Mouse (Mus musculus) embryo, embryonic 11.5 days (tissue): ENCODE measurements at regions not wholly inside any gene's neighbourhood (a gene's known extent, or its start where the extent isn't known, plus 50 kb on each side); places are given as distances from the start of the nearest gene placed in this dataset.

Experiments
- DNase-seq: peaks from one replicate; pipeline ENCODE4 v3.0.0-alpha.2; 2012; ENCODE audit warnings: low read depth, low spot score

DNA sequence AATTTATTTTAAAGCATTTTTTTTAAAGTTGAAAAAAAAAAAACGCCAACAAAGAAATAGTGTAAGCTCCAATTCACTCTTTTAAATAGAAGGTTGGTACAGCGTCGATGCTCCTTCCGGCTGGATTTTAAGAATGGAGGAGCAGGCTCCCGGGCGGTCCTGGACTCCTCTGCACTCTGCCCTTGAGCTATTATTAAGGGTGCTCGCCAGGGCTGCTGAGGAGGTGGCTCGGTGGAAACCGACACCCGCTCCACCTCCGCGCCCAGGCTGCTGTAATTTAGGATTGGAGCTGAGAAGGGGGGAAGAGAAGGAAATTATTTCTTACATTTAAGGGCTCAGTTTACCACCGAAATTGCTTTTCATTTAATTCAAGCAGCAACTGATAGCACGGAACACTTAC lies 298.8 kb downstream of the Satb1 start:
- no peak for DNase-seq

DNA sequence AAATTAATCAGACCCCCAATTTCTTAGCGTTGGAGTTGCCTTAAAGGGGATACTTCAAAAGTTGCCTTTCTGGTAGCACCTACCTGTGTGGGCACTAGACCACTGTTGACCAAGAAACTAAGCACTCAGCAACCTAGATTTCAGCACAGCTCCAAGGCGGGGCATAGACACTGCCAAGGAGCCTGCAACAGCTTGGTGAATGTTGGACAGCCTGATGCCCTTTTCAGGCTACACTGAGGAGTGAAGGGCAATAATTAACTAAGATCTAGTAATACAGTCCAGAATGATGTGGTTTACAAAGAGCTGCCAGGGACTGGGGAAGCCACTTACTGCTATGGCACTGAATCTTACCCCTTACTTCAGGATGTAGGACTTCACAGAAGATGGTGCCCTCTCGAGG lies 304.9 kb downstream of the Satb1 start:
- DNase-seq, result no peak

DNA sequence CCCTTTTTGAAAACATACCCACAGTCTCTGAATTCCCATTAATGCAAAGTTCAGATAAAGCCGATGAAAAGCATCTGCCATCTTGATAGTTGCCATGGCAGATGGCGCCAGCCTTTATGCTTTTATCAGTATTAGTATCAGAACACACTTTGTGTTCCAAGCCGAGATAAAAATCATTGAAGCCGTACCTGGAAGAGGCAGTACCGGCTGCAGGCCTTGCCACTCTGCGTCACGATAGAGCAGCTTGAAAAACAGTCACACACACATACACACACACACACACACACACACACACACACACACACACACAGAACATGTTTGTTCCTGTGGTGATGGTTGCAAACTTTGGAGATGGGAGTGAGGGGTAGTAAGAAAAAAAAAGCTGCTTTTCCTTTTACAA lies 306.2 kb downstream of the Satb1 start:
- no peak for DNase-seq

DNA sequence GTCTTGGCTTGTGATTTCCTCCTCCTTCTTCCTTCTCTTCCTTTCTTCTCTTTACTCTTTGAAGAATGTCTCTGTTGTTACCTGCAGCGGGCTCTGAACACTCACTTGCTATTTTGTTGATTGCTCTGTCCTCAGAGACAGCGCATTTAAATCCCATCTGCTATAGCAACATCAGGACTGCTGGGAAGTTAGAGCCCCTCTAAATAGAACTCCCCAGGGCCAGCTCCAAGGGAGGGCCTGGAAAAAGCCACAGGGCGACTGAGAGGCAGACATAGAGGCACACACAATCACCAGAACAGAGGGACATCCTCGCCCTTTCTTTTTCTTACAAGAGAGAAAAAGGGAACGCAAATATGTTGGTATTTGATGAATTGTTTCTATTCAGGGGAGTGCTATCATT lies 306.6 kb downstream of the Satb1 start:
- no peak for DNase-seq

DNA sequence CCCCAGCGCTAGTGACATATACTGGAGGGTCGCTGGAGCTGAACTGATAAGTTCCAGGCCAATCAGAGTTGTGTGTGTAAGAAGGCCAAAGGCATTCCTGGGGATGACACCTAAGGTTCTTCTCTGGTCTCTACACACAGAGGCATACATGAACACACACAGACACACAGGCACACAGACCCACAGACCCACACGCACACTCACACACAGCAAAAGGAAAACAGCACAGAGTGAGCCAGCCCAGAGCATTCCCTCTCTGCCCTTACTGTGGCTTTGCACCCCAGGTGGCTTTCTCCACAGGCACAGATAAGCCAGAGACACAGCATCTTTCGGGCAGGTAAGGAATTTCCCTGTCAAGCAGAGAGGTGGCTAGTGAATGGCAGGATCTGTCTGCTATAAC lies 307.1 kb downstream of the Satb1 start:
- DNase-seq, result no peak

DNA sequence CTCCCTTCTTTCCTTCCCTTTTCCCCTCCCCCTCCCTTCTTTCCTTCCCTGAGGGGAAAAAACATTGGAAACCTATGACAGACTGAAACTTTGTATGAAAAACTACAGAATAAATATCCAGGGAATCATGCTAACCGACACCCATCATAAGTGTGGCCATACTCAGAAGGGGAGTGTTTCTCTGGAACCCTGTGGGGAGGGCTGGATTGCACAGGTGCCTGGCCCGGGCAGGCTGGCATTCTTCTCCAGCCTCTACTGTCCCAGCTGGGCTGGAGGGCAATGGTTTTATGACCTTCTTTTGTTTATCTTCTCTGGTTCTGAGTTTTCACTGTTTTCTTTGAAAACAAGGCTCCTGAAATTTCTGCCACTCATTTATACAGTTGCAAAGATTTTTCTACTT lies 307.9 kb downstream of the Satb1 start:
- no peak for DNase-seq

DNA sequence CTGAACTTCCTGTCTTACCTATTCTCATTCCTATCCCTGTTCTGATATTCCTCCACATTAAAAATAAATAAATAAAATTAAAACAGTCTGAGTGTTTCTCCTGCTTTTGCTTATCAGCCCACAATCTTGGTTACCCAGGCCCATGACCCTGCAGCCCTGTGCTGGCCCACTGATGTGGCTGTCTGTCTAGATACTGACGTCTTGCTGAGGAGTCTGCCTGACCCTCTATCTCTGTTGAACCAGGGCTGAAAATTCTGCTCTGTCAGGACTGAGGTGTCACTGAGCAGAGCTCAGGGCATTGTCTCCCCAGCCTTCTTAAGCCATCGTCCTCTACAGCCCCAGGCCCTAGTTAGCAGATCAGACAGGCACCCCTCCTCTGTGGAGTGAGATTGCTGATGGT lies 321.2 kb downstream of the Satb1 start:
- DNase-seq, result no peak

DNA sequence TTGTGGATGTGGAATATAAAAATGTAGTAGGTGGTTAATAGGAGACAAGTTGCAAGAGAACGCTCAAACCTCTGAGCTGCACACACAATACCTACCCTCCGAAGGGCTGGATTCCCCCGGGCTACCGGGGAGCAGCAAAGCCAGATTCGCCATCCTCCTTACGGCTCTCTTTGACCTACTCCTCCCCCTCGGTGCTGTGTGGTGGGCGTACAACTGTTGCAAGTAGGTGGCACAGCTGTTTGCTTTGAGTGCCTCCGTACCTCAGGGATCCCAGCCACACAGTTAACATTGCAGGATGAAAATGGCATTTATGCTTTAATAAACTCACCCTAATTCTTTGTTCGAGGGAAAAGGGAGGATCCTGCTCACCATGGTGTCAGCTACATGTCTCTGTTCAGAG lies 321.6 kb upstream of the Tbc1d5 start:
- no peak for DNase-seq

DNA sequence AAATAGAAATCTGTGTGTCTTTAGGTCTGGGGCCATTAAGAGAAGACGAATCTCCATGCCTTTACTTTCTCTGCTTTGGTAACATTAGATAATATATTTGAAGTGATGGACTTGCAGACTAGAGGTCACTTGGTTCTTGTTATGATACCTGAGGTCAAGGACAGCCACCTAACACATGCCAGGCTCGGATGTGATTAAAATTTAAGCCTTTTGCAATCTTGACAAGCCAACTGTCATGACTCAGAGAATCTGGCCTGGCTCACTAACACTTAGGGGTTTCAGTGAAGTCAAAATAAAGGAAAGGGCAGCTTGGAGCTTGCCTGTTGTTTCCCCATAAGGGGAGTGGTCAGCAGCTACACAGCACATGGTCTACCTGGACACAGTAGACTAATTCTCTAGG lies 320.4 kb upstream of the Tbc1d5 start:
- DNase-seq, result no peak

DNA sequence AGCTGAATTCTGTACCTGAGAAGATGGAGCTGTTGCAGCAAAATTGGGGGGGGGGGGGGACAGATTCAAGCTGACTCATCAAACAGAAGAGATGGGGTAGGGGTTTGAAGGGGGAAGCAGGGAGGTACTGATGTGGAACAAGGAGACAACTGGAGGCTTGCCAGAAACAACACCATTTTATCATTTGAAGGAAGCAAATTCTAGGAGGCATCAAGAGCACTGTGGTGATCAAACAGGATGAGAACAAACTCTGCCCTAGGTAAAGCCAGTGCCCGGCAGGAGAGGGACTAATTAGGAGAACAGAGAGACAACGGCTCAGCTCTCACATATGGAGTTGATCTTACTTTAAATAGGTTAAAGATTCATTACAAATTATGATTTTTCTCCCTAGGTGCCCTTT lies 315.9 kb upstream of the Tbc1d5 start:
- no peak for DNase-seq

DNA sequence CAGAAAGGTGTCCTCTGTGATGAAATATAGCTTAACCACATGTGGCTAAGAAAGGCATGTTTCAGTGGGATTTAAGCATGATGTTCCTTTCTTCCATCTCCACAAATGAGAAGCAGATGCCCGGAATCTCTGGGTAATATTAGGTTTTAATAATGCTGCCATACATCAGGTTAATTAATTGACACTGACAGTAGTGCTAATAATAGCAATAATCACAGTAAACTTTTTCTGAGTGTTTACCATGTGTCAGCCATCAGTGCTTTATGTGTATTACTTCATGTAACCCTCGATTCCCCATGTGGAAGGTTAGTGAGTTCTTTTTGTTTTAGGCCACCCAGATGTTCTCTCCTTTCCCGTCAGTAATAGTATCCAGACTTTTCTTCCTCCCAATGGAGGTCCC lies 310.2 kb upstream of the Tbc1d5 start:
- no peak for DNase-seq

DNA sequence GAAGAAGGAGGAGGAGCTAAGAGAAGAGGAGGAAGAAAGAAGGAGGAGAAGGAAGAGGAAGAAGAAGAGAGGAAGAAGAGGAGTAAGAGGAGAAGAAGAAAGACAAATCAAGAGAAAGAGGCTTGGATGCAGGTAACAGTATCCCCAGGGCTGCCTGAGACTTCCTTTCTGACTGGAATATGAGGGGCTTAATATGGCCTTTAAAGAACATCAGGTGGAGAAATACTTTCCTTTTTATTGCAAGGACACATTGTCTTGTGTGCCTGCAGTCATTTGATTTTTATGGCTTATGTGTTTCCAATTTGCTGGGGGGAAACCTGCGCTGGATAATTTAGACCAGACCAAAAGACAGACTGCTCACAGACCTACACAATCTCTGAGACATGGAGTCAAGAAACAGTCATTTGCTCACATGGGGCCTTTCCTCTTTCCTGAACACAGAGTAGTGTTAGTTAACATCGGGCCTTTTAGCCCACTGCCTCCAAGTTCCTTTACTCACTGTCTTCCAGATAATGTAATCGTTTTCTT lies 308.8 kb upstream of the Tbc1d5 start:
- DNase-seq, result no peak

DNA sequence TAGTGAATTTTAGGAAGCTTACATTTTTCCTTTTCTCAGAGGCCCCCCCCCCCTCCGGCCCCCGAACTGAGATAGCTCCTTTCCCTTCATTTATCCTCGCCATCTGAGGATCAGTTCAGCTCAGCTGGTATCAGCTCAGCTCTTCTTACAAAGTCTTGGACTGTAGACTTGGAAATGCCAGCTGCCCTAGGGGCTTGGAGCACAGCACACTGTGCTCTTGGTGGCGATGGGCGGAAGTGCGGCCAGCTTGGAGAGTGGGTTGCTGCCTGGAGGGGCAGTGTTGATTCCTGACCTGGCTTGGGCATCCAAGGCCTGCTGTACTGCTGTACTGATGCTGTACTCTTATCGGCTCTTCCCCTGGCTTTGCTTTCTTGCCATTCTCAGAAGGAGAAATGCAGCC lies 298.7 kb upstream of the Tbc1d5 start:
- no peak for DNase-seq

DNA sequence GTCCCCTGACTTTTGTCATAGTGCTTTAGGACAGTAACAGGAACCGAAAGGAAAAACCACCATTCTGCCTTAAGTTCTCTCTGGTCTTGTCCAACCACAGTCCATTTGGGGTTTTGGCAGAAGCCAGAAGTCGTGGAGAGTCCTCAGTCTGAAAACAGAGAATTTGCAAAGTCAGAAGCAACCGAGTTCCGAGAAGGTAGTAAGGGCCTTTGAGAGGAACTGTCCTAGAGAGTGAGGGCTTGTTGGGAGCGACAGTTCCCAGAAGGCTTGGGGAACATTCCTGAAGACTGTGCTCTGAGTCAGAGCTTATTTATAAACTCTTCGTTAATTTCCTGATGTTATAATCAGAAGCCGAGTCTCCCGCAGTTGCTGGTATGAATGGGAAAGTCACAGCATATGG lies 298.3 kb upstream of the Tbc1d5 start:
- DNase-seq, result no peak

DNA sequence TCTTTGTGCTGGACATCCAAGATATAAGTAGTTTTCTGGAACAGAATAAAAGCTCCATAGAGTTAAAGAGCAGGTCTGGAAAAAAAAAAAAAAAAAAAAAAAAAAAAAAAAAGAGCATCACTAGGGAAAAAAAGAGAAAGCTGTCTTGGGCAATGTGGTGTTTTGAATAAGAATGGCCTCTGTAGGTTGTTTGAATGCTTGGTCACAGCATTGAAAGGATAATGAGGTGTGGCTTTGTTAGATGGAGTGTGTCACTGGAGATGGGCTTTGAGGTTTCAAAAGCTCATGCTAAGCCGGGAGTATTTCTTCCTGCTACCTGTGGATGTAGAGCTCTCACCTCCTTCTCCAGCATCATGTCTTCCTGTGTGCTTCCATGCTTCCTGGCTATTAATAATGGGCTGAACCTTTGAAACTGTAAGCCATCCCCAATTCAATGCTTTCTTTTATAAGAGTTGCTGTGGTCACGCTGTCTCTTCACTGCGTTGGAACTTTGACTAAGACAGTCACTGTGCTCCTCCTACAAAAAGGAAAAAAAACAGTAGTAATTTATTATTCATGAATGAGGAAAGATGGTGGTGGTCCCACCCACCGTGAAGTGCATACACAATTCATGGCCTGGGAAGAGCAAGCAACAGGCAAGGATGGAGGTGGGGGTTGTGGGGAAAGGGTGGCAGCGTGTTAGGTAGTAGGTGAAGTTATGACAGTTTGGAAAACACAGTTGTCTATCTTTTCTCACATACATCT lies 283.2 kb upstream of the Tbc1d5 start:
- no peak for DNase-seq

DNA sequence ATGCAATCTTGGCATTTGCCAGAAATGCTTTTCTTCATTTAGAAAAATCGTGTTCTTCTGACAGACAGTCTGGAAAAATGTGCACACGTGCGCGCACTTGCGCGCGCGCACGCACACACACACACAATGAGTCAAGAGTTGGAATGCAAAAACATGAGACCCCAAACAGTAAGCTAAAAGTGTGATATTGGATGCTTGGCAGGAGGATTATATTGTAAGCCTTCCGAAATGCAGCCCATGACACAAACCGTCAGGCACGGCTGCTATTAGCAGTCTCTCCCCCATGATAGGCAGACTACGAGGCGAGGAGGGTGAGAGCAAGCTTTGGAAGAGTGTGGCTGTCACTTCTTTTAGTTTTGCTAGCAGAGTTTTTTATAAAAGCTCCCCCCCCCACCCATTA lies 282.1 kb upstream of the Tbc1d5 start:
- no peak for DNase-seq

DNA sequence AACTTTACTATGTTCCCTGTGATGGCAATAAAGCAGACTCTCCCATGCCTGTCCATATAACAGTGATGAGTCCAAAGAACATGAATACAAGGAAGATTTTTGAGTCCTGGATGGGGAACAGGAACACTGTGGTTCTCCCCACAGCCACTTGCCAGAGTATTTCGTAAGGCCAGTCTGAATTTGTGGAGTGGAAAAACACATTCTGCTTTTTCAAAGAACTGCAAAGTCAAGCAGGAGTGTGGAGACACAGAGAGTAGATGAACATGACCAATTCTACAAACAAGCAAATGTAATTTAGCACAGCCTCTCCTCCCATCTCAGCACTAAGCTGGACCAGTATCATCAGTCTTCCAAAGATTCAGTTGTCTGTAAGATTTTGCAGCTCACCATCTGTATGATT lies 280.0 kb upstream of the Tbc1d5 start:
- no peak for DNase-seq

DNA sequence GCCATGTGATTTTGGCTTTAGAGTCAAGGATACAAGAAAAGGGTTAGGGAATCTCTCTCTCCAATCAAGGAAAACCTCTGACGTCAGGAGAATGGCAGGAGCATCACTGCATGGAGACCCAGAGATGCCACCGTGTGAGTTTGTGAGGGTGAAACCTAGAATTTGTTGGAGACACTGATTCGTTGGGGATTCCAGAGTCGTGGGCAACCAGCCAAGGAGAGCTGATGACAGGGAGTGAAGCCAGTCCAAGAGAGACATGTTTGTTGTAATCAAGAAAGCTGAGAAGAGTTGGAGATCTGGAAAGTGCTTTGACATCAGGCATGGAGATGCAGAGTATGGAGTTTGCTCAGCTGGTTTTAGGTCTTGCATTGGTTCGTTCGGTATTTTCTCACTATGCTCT lies 236.6 kb upstream of the Tbc1d5 start:
- no peak for DNase-seq

DNA sequence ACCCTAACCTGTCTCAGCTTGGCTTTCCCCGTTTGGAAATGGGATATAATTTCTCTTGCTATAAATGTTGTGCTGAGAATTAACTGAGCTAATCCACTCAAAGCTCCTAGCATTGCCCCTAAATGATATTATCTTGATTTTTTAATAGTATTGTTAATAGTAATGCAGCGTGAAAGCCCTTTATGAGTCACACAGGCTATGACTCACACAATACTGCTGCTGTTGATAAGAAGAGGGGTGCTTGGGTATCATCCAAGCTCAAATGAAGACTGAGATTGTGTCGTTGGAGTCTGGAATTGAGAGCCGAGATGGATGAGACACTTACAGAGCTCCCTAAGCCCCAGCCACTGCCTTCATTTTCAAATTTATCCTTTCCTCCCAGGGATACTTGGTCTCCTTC lies 235.2 kb upstream of the Tbc1d5 start:
- no peak for DNase-seq

DNA sequence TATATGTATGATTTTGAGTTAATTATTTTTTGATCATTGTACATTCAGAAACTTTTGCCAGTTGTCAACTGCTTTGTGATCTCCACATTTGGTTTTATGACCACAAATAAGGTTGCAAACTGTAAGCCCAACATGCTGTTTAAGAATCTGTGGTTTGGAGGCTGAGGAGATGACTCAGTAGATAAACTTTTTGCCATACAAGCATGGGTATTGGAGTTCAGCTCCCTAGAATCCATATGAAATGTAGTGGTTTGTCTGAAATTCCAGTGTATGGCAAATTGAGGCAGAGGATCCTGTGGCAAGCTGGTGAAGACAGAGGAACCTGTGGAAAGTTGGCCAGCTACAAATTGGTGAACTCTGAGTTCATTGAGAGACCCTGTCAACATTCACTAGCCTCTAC lies 234.6 kb upstream of the Tbc1d5 start:
- DNase-seq, result no peak

DNA sequence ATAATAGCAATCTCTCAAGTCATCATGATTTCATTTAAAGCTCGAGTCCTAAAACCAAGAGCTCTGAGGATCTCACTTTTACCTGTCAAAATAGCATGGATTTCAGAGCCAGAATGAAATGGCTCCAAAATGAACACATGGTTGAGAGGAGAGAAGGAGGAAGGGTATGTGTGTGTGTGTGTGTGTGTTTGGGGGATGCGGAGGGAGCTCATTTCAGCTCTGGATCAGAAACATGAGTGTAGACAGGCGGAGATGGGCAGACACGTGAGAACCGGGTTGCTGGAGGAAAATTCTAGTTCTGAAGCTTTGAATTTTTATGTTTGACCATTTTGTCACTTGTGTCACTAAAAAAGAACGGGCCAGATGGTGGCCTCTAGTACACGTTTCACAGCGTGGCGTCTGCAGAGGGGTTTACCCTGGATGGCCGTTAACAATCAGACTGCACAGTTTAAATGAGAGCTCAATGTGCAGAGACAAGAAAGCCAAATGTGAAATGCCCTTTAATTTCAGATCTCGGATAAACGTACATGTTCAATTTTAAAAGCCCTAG lies 232.5 kb upstream of the Tbc1d5 start:
- DNase-seq, result no peak

DNA sequence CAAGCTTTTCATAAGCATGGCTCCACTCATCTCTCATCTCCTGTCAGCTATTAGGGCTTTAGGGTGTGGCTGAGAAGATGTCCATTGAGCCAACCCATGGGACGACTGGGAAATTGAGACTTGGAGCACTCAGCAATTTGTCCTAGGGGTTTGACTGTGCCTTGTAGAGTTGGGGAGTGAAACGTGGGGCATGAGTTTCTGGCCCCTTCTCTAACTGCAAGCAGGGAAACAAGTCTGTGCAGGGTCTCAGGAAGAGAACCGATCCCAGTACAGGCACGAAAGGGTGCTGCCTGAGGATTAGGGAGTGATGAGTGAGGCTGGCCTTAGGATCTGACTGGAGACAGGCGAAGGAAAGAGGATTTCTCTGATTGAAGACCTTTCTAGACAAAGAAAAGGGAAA lies 229.7 kb upstream of the Tbc1d5 start:
- no peak for DNase-seq

DNA sequence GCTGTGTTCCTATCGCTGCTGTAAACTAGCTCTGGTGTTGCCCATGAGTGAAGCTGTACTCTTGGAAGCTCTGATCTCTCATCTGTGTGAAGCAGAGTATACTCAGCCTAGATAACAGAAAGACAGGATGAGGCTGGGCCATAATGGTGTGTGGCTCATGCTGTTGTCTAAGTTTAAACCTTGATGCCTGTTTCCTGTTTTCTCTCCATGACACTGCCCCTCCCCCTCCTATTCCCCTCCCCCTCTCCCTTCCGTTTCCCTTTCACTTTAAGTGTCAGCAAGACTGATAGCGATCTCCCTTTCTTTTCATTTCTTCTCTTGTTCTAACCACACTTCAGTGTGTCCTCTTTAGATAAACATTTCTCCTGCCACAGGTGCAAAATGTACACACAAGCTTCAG lies 229.2 kb upstream of the Tbc1d5 start:
- DNase-seq, result no peak

DNA sequence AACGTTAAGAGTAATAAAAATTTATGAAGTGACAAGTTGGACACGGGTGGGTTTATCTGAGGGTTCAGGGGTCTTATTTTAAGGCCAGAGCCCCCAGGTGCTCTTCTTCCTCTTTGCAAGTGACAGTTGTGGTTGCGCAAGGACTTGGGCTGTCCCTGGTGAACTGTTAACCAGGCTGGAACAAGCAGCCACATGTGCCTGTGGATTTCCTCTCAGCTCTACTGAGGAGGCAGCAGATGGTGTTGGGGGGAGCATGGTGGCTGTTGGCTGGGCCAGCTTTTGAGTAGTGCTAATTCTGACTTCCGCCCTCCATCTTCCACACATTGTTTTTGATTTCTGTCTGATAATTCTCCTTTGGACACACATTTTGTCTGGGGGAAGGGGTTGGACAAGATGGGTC lies 227.9 kb upstream of the Tbc1d5 start:
- DNase-seq, result no peak
